Mouse (Mus musculus) heart, postnatal 0 days (tissue): ENCODE results near the gene Plb1. TPM values are rescaled to one million over a fixed set of nuclear protein-coding genes. Genes with fewer than 3 reads are reported as not detected.

Experiments used
- ATAC-seq: fragments of 200-750 bp; cut with Nextera tagmentation; 2 replicates; pipeline ENCODE4 v1.8.0; 2017; ENCODE audit warnings: low read depth, moderate number of reproducible peaks, moderate library complexity; ENCODE audit not compliant: insufficient read depth
- DNase-seq: peaks from one replicate; pipeline ENCODE4 v3.0.0-alpha.2; 2016; ENCODE audit warnings: low spot score
- H3K27ac ChIP-seq: fragments of 300-500 bp; sonication (generic); 2 replicates; pipeline ENCODE4 v1.5.1; 2014; ENCODE audit warnings: low read depth, mild to moderate bottlenecking
- H3K27me3 ChIP-seq: fragments of 300-500 bp; sonication (generic); 2 replicates; pipeline ENCODE4 v1.6.1; 2014; ENCODE audit warnings: low read length, mixed read lengths; ENCODE audit not compliant: control insufficient read depth, insufficient read depth
- H3K36me3 ChIP-seq: fragments of 300-500 bp; sonication (generic); replicated peaks from 2 replicates; pipeline ENCODE4 v1.6.1; 2014; ENCODE audit warnings: low read length, mixed read lengths; ENCODE audit not compliant: control insufficient read depth, insufficient read depth
- H3K4me1 ChIP-seq: fragments of 300-500 bp; sonication (generic); 2 replicates; pipeline ENCODE4 v1.6.1; 2014; ENCODE audit warnings: antibody characterized with exemption; ENCODE audit not compliant: control insufficient read depth, insufficient read depth
- H3K4me2 ChIP-seq: fragments of 300-500 bp; sonication (generic); 2 replicates; pipeline ENCODE4 v1.6.1; 2014; ENCODE audit warnings: low read depth, mild to moderate bottlenecking, low read length, moderate library complexity
- H3K4me3 ChIP-seq: fragments of 300-500 bp; sonication (generic); 2 replicates; pipeline ENCODE4 v1.5.1; 2014; ENCODE audit warnings: low read depth, low read length
- H3K9ac ChIP-seq: fragments of 300-500 bp; sonication (generic); replicated peaks from 2 replicates; pipeline ENCODE4 v1.6.1; 2014; ENCODE audit warnings: low read depth, low read length, mixed read lengths
- H3K9me3 ChIP-seq: fragments of 300-500 bp; sonication (generic); replicated peaks from 2 replicates; pipeline ENCODE4 v1.6.1; 2016; ENCODE audit warnings: low read length; ENCODE audit not compliant: control insufficient read depth
- CTCF ChIP-seq: IDR thresholded peaks from 2 replicates; pipeline ENCODE4 v1.5.1; 2016; ENCODE audit warnings: antibody characterized with exemption, control low read depth, low read depth
- EP300 ChIP-seq: IDR thresholded peaks from 2 replicates; pipeline ENCODE4 v1.6.1; 2016; ENCODE audit warnings: antibody characterized with exemption, low read depth
- WGBS: fragments of 180-500 bp; shearing (Covaris S2); extraction: QIAGEN DNeasy Blood & Tissue Kit; methylation state at CpG from one replicate; pipeline ENCODE4 v1.1.7; 2014; 5-methylcytosine and 5-hydroxymethylcytosine counted together
- polyA plus RNA-seq: library from polyadenylated mRNA; unstranded; fragments of >200 nt; fragmentation: Nextera tagmentation; extraction: Ambion mirVana; gene quantifications from 2 replicates; pipeline ENCODE4 v1.2.1, GENCODE M21; 2015
- total RNA-seq: library from RNA; depleted of rRNA; stranded (reverse); fragments of >200 nt; gene quantifications from 2 replicates; pipeline ENCODE4 v1.2.3, GENCODE M21; 2014; ENCODE audit warnings: low replicate concordance

Plb1 gene
- total and polyA plus RNA-seq, 2 experiments from 2014 or later, result 1.4 to 2.8 TPM

- TF ChIP-seq EP300 (no peak), CTCF (0 out of 2 replicates have a peak, but pooled peaks have one; percentile 12)
These were observed 102.7 kb downstream of the Plb1 start for GRCm38 (mm10) chr5:32335172-32335571.

GRCm38 (mm10) chr5:32336092-32336491 lies 103.6 kb downstream of the Plb1 start:
- Histone ChIP-seq H3K4me3 (no peak overlapping the region), H3K9me3 (no peaks in the 10 kb centered on the region), H3K4me2 (no peak overlapping the region), H3K36me3 (no peaks in the 10 kb centered on the region), H3K4me1 (peaks cover 32% of the 10 kb centered on the region), H3K27me3 (no peaks in the 10 kb centered on the region), H3K9ac (no peak overlapping the region), H3K27ac (no peak overlapping the region; the same call in 1 of the 2 replicates)
- ATAC-seq, result no peak
- TF ChIP-seq EP300 (no peak), CTCF (no peak)
- 58% methylated on average over 5 of the region's 5 CpGs for WGBS
- DNase-seq, result no peak

More at GRCm38 (mm10) chr5:32335172-32335571, 102.7 kb downstream of the Plb1 start:
- H3K36me3 ChIP-seq, result no peaks in the 10 kb centered on the region
- peaks cover 32% of the 10 kb centered on the region for H3K4me1 ChIP-seq
- no peaks in the 10 kb centered on the region for H3K9me3 ChIP-seq
- DNase-seq (peak; percentile 75), ATAC-seq (peak; percentile 92)
- no peaks in the 10 kb centered on the region for H3K27me3 ChIP-seq
- H3K9ac ChIP-seq, result no peak overlapping the region
- H3K4me2 ChIP-seq, result no peak overlapping the region
- 8% methylated on average over 6 of the region's 6 CpGs for WGBS
- H3K27ac ChIP-seq, result peak overlapping the region; percentile 77
- no peak overlapping the region for H3K4me3 ChIP-seq

- 42% methylated on average over 1 of the region's 1 CpGs for WGBS
These were observed 104.8 kb downstream of the Plb1 start for GRCm38 (mm10) chr5:32337336-32337735.

GRCm38 (mm10) chr5:32338339-32338738 lies 105.8 kb downstream of the Plb1 start:
- Histone ChIP-seq H3K27ac (no peak overlapping the region), H3K4me1 (peaks cover 35% of the 10 kb centered on the region), H3K9ac (no peak overlapping the region), H3K4me2 (no peak overlapping the region), H3K4me3 (no peak overlapping the region), H3K27me3 (no peaks in the 10 kb centered on the region), H3K36me3 (no peaks in the 10 kb centered on the region), H3K9me3 (no peaks in the 10 kb centered on the region)
- DNase-seq, result no peak
- ATAC-seq, result no peak
- no peak for TF ChIP-seq EP300
- TF ChIP-seq CTCF, result peak; percentile 47
- 33% methylated on average over 2 of the region's 2 CpGs for WGBS

More at GRCm38 (mm10) chr5:32337336-32337735, 104.8 kb downstream of the Plb1 start:
- H3K9ac ChIP-seq, result no peak overlapping the region
- ATAC-seq, result no peak
- no peaks in the 10 kb centered on the region for H3K36me3 ChIP-seq
- H3K27me3 ChIP-seq, result no peaks in the 10 kb centered on the region
- H3K4me3 ChIP-seq, result no peak overlapping the region
- no peak overlapping the region for H3K4me2 ChIP-seq
- H3K9me3 ChIP-seq, result no peaks in the 10 kb centered on the region
- peaks cover 33% of the 10 kb centered on the region for H3K4me1 ChIP-seq
- no peak overlapping the region for H3K27ac ChIP-seq
- DNase-seq, result no peak
- TF ChIP-seq CTCF (no peak), EP300 (no peak)

- DNase-seq, result no peak
- H3K27ac ChIP-seq, result no peak overlapping the region
- no peak for ATAC-seq
- no peak overlapping the region for H3K4me2 ChIP-seq
- H3K36me3 ChIP-seq, result no peaks in the 10 kb centered on the region
- H3K4me1 ChIP-seq, result peaks cover 31% of the 10 kb centered on the region
- TF ChIP-seq CTCF (no peak), EP300 (no peak)
- H3K4me3 ChIP-seq, result no peak overlapping the region
- H3K9ac ChIP-seq, result no peak overlapping the region
- H3K27me3 ChIP-seq, result no peaks in the 10 kb centered on the region
- WGBS, result 78% methylated on average over 3 of the region's 3 CpGs
- H3K9me3 ChIP-seq, result no peaks in the 10 kb centered on the region
These were observed 106.3 kb downstream of the Plb1 start for GRCm38 (mm10) chr5:32338766-32339165.

GRCm38 (mm10) chr5:32340246-32340645 lies 107.7 kb downstream of the Plb1 start:
- no peaks in the 10 kb centered on the region for H3K36me3 ChIP-seq
- no peak overlapping the region for H3K9ac ChIP-seq
- no peak overlapping the region for H3K27ac ChIP-seq
- DNase-seq, result no peak
- no peak overlapping the region for H3K4me3 ChIP-seq
- WGBS, result 79% methylated on average over 1 of the region's 1 CpGs
- no peak overlapping the region for H3K4me2 ChIP-seq
- peaks cover 16% of the 10 kb centered on the region for H3K4me1 ChIP-seq
- no peak for TF ChIP-seq CTCF
- TF ChIP-seq EP300, result no peak
- ATAC-seq, result no peak
- no peaks in the 10 kb centered on the region for H3K9me3 ChIP-seq
- no peaks in the 10 kb centered on the region for H3K27me3 ChIP-seq
